Mouse (Mus musculus) heart, adult 8-10 months (tissue): ENCODE results near the gene Olfr691. TPM values are rescaled to one million over a fixed set of nuclear protein-coding genes. Genes with fewer than 3 reads are reported as not detected.
"Not testable (repeated sequence)": the region's sequence is repeated elsewhere in the genome, so short reads cannot be mapped to it uniquely, and the experiment has no call there.

ENCODE experiments used
- DNase-seq: peaks from one replicate; pipeline ENCODE4 v3.0.0; 2022; ENCODE audit warnings: low spot score
- total RNA-seq, 4 experiments: library from RNA; stranded (reverse); gene quantifications; 2 replicates each; pipeline ENCODE4 v1.2.4; 2022

The Olfr691 gene
- not detected for total RNA-seq

DNA sequence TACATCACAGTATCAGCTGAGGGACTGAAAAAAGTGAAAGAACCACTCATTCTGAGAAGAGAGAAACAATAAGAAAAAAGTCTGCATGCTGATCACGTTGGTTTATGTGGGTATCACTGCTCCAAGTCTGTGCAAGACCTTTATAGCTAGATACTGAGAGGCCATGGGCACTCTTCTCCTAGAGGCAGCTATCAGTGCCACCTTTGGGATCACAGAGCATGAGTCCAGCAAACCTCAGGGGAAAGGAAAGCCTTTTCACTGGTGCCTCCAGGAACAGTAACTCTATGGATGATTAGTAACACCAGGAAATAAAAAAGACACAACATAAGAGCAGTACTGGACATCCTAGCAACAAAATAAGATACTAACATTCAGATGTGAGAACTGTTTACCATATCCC, at the start of gene Olfr691:
Olfr691 (minus strand) TSS at position 101 of the 400 bp plus-strand sequence.
- no peak for DNase-seq

DNA sequence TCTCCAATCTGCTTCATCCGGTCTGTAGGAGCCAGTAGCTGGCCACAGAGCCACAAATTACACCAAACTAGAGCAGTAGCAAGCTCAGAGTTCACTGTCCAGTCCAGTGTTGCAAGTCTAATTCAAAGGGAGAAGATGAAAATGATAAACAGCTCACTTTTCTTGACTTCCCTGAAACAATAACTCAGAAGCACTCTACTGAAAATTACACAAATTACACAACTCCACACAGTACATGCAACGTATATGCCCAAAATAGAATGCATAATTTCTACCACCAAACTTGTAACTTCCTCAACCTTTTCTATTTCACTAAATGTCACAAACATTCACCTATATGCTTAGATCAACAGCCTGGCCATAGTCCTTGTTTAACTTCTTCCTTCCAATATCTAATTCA, 48.2 kb upstream of the Olfr691 start:
- no peak for DNase-seq

- no peak for DNase-seq
Measured at GRCm38 (mm10) chr7:105387696-105388095, 45.6 kb upstream of the Olfr691 start.

DNA sequence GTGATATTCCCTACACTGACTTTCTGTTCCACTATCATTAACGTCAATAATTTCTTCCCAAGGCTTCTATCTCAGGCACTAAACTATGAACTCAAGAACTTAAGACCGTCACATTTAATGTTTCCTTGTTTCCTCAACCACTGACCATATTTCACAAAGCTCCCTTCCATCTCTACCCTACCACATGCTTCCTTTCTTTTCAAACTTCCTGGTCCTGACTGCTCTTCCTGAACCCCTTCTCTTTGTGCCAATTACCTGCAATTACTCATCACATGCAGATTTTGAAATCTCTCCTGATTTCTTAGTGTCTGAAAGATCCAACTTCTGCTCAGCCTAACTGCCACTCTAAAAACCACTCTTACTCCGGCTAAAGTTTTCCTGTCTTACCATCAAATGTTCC, 38.3 kb upstream of the Olfr691 start:
- DNase-seq = no peak

DNA sequence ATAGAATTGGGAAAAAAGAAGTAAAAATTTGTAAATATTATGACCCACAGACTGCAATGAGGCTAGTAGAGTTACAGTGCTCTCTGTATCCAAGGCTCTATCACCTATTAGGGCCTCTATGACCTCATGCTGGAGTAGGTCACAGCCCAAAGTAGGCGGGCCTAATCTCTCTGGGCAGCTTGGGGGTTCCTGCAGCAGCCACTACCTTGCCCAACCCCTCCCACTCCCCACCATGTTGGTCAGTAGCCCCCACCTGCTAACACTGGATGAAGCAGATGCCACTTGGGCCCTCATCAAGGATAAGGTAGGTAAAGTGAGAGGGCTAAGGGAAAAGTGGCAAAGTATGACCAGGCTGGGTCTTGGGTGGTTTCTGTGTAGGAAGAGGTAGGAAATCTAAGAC, 32.8 kb upstream of the Olfr691 start, which contains the start of gene Gm5901:
Gm5901 (plus strand) TSS at position 173 of the 400 bp plus-strand sequence.
- DNase-seq = no peak

GRCm38 (mm10) chr7:105373976-105374375, 31.9 kb upstream of the Olfr691 start:
- no peak for DNase-seq

DNA sequence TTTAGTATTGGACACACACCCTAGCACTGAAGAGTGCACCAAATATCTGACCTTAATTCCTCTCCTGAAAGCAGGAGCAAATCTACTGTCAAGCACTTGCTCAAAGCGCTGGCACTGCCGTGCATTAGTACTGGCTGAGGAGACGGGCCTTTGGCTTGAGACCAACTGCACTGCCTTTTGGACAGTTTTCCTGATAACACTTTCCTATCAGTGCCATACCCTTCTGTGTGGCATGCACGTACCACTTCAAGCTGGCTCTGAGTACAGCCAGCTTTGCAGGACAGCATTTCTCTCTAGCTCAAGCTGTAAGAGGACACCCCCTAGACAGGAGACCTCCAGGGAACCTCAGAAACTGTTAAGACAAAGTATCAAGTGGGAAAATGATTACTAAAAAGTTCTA, 31.4 kb upstream of the Olfr691 start:
- DNase-seq = peak; percentile 36

GRCm38 (mm10) chr7:105372912-105373311, 30.8 kb upstream of the Olfr691 start:
- DNase-seq = no peak

GRCm38 (mm10) chr7:105368521-105368920, 26.5 kb upstream of the Olfr691 start:
- DNase-seq = no peak

- DNase-seq = no peak
Measured at GRCm38 (mm10) chr7:105367930-105368329, 25.9 kb upstream of the Olfr691 start, which contains the start of gene Olfr692. Olfr692 (plus strand) TSS chr7:105368230.

DNA sequence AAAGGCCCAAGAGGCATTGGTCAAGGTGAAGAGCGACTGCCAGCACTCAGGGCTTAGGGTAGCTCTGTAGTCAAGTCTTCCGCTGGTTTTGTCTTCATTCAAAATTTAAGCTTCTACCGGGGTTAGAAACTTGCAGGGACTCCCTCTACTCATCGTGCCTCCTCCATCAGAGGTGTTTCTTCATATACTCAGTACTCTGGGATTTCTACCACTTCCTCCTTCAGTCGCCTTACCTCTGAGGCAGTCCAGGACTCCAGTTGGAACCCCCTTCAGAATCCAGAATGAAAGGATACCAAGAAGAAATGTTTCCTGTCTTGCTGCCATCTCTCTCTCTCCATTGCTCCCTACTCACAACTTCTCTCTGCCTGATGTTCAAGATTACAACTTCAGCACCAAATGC, 25.2 kb upstream of the Olfr691 start:
- no peak for DNase-seq

DNA sequence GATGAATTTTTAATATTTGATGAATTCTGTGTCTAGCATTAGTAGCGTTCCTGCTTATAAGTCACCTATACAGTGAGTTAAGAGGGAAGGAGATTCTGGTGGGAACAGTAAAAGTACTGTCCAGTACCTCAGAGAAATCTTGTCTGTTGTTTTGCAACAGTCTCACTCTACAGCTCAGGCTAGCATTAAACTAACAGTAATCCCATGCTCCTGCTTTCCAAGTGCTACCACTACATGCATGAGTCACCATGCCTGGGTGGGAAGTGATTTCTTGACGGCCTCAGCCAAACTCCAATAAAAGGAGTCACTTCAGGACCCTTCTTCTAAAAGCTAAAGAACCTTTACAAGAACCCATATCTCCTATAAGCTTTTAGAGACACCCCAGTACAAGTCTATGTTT, 19.6 kb upstream of the Olfr691 start:
- DNase-seq = no peak

- DNase-seq = not testable (repeated sequence)
Measured at GRCm38 (mm10) chr7:105356487-105356886, 14.4 kb upstream of the Olfr691 start.

- DNase-seq = not testable (repeated sequence)
Measured at GRCm38 (mm10) chr7:105356064-105356463, 14.0 kb upstream of the Olfr691 start.

DNA sequence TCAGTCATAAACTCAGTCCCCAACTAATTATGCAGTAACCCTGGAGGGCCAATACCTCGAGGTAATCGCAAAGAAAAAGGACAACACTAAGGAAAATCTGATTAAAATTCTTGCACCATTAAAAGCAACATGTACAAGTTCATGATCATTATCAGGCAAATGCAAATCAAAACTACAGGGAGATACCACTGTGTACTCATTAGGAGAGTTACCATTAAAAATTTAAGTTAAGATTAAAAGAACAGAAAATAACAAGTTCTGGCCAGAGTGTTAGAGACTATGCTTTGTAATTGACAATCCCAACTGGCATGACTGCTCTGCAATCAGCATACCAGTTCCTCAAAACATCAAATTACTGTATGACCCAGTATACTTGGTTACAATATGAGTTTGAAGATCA, 682 bp upstream of the Olfr691 start:
- DNase-seq = no peak

GRCm38 (mm10) chr7:105334004-105334403, 8.1 kb downstream of the Olfr691 start, which contains the start of gene Olfr690:
Olfr690 (minus strand) TSS chr7:105334104.
- no peak for DNase-seq

- no peak for DNase-seq
Measured at GRCm38 (mm10) chr7:105325302-105325701, 16.8 kb downstream of the Olfr691 start.

DNA sequence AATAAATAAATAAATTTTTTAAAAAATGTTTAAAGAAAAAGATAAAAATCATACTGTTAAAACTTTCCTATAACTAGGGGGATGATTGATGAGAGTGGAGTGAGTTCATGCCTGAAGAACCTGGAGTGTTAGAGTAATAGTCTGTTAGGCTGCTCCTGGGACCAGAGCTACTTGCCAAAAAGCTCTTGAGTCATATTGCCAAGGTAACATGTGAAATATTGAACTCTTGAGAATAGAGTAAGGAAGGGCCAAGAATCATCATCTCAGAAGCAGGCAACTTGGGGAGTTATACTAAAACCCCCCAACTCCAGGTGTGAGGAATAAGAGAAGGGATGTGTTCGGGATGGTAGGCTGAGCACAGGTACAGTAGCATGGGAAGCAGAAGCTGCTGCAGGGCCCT, 31.2 kb downstream of the Olfr691 start, which contains the start of gene Olfr689:
Olfr689 (plus strand) TSS at position 301 of the 400 bp plus-strand sequence.
- no peak for DNase-seq

GRCm38 (mm10) chr7:105290051-105290450, 52.0 kb downstream of the Olfr691 start:
- no peak for DNase-seq

GRCm38 (mm10) chr7:105287795-105288194, 54.3 kb downstream of the Olfr691 start, which contains the start of gene Olfr688:
Olfr688 (plus strand) TSS chr7:105288095.
- no peak for DNase-seq
